Mouse (Mus musculus): ENCODE results near the gene Sephs1. TPM values are rescaled to one million over a fixed set of nuclear protein-coding genes. Genes with fewer than 3 reads are reported as not detected.

Sephs1 gene
- 21.8 TPM for polyA plus RNA-seq (2017; shearing (Covaris generic))

GRCm38 (mm10) chr2:4881350-4882248 is at the start of gene Sephs1:
Sephs1 (plus strand) TSS chr2:4881564.

GRCm38 (mm10) chr2:4918860-4919739 is 37.7 kb downstream of the Sephs1 start, which contains the start of gene Phyh:
Phyh (plus strand) TSS chr2:4919019.

Other genes starting within 250 kb of the Sephs1 start
- 56.8 TPM for gene Prpf18, start 229.5 kb upstream of the Sephs1 start, polyA plus RNA-seq (2017; shearing (Covaris generic))
- 0.19 TPM for gene Bend7, start 163.7 kb upstream of the Sephs1 start, polyA plus RNA-seq (2017; shearing (Covaris generic))
- gene Phyh, start 37.5 kb downstream of the Sephs1 start, polyA plus RNA-seq (2017; shearing (Covaris generic)): 51.4 TPM
- not detected for gene Ucma, start 94.6 kb downstream of the Sephs1 start, polyA plus RNA-seq (2017; shearing (Covaris generic))
- gene Mcm10, start 131.2 kb downstream of the Sephs1 start, polyA plus RNA-seq (2017; shearing (Covaris generic)): 1.1 TPM
- 7.0 TPM for gene Optn, start 182.5 kb downstream of the Sephs1 start, polyA plus RNA-seq (2017; shearing (Covaris generic))

Measured in effector memory CD4-positive, alpha-beta T cell, adult 5 months (primary cell).